Mouse (Mus musculus) telencephalon, adult 2 months (tissue): ENCODE measurements at regions not wholly inside any gene's neighbourhood (a gene's known extent, or its start where the extent isn't known, plus 50 kb on each side); places are given as distances from the start of the nearest gene placed in this dataset.

Source experiments
- DNase-seq: peaks from one replicate; pipeline ENCODE4 v3.0.0-alpha.2; 2011; ENCODE audit warnings: low read depth, low spot score

- no peak for DNase-seq
These were observed 631.7 kb upstream of the Fam160b2 start for GRCm38 (mm10) chr14:71231223-71231815.

- no peak for DNase-seq
These were observed 631.0 kb upstream of the Fam160b2 start for GRCm38 (mm10) chr14:71230484-71231188.

GRCm38 (mm10) chr14:71229955-71230354 lies 630.3 kb upstream of the Fam160b2 start:
- DNase-seq = no peak

GRCm38 (mm10) chr14:71228894-71229446 lies 629.3 kb upstream of the Fam160b2 start:
- no peak for DNase-seq

GRCm38 (mm10) chr14:71217041-71217440 lies 617.4 kb upstream of the Fam160b2 start:
- DNase-seq = no peak

GRCm38 (mm10) chr14:71211359-71211978 lies 611.8 kb upstream of the Fam160b2 start:
- DNase-seq = no peak

GRCm38 (mm10) chr14:71203459-71203858 lies 603.8 kb upstream of the Fam160b2 start:
- DNase-seq = no peak

- no peak for DNase-seq
These were observed 601.3 kb upstream of the Fam160b2 start for GRCm38 (mm10) chr14:71200917-71201316.

GRCm38 (mm10) chr14:71199178-71199879 lies 599.7 kb upstream of the Fam160b2 start:
- DNase-seq = peak; percentile 13

GRCm38 (mm10) chr14:71194219-71194618 lies 594.6 kb upstream of the Fam160b2 start:
- no peak for DNase-seq

GRCm38 (mm10) chr14:71192486-71192885 lies 592.9 kb upstream of the Fam160b2 start:
- no peak for DNase-seq

- no peak for DNase-seq
These were observed 589.7 kb upstream of the Fam160b2 start for GRCm38 (mm10) chr14:71189360-71189759.

GRCm38 (mm10) chr14:71177341-71177740 lies 577.7 kb upstream of the Fam160b2 start:
- no peak for DNase-seq

- no peak for DNase-seq
These were observed 574.5 kb upstream of the Fam160b2 start for GRCm38 (mm10) chr14:71174175-71174574.

GRCm38 (mm10) chr14:71159556-71159955 lies 559.9 kb upstream of the Fam160b2 start:
- no peak for DNase-seq

- no peak for DNase-seq
These were observed 542.8 kb upstream of the Fam160b2 start for GRCm38 (mm10) chr14:71142465-71142864.

- no peak for DNase-seq
These were observed 530.2 kb upstream of the Fam160b2 start for GRCm38 (mm10) chr14:71129771-71130211.

GRCm38 (mm10) chr14:71128495-71128894 lies 528.9 kb upstream of the Fam160b2 start:
- DNase-seq = peak; percentile 77

- DNase-seq = no peak
These were observed 519.0 kb upstream of the Fam160b2 start for GRCm38 (mm10) chr14:71118681-71119080.

GRCm38 (mm10) chr14:71115798-71116432 lies 516.3 kb upstream of the Fam160b2 start:
- no peak for DNase-seq

- no peak for DNase-seq
These were observed 515.6 kb upstream of the Fam160b2 start for GRCm38 (mm10) chr14:71115095-71115797.
